In genomic region chr7:24896269-24896668, GRCm38 (mm10) we compare ENCODE assay signal across 34 mouse cellular contexts. TPM values are rescaled to one million over a fixed set of nuclear protein-coding genes. Genes with fewer than 3 reads are reported as not detected.
DNase-seq lines count a peak whose midpoint lies in the region; ATAC-seq and TF ChIP-seq lines count a peak whose summit lies in the region.
"Had no signal": no experiment of that assay in that cellular context is flagged by ENCODE, and none has a peak within 500 bp of the region (broad histone marks: within the 10 kb centered on the region; RNA-seq: fewer than 3 reads in every experiment).

No protein-coding gene starts in this region.

- TF ChIP-seq EP300 in liver, postnatal 0 days (IDR thresholded peaks at IDR 0.05; ENCODE audit: low read depth) = no peak
- no peak for TF ChIP-seq EP300 in CH12.LX (IDR thresholded peaks at IDR 0.05; ENCODE audit: low read length)

- 0 out of 2 replicates have a peak, but pooled peaks cover under 1% of the 10 kb centered on the region for H3K36me3 ChIP-seq in liver, postnatal 0 days (replicated peaks; ENCODE audit: insufficient read depth, low read length)
- peaks cover 16 to 26% of the 10 kb centered on the region in 2 experiments for H3K36me3 ChIP-seq in CH12.LX (replicated peaks in 1 of 2; ENCODE audit: control insufficient read depth in 1 of 2, insufficient read depth in 1 of 2, low read length in 1 of 2)
- H3K36me3 ChIP-seq in splenic B cell, adult 2 months (ENCODE audit: control insufficient read depth, insufficient read depth, low read length, poor library complexity, severe bottlenecking) = peaks cover 17% of the 10 kb centered on the region
- H3K36me3 ChIP-seq: embryonic facial prominence, embryonic 15.5 days; hindbrain, embryonic 12.5 days; hindbrain, embryonic 15.5 days; intestine, embryonic 15.5 days had no signal

- no peak overlapping the region for H3K4me2 ChIP-seq in liver, postnatal 0 days (ENCODE audit: low read depth, low read length)
- peak overlapping the region; percentile 5; the same call in 1 of the 2 replicates for H3K4me2 ChIP-seq in CH12.LX (ENCODE audit: insufficient read depth, low read depth, poor library complexity, severe bottlenecking)
- H3K4me2 ChIP-seq: embryonic facial prominence, embryonic 12.5 days; embryonic facial prominence, embryonic 15.5 days; heart, embryonic 11.5 days; hindbrain, embryonic 12.5 days; hindbrain, embryonic 15.5 days; intestine, embryonic 15.5 days had no signal

- in situ Hi-C loops in CH12.LX (cut with MboI; ENCODE audit: low pct_ligation_motif_present, low pct_unique_long_range_greater_than_20kb, low sequenced_read_pairs) = no loop called here

- peaks cover 12% of the 10 kb centered on the region for H3K79me2 ChIP-seq in CH12.LX (replicated peaks; ENCODE audit: control insufficient read depth, extremely low read depth, insufficient read depth, poor library complexity, severe bottlenecking)

- DNase-seq in liver, postnatal 0 days = no peak
- DNase-seq in liver = no peak
- peak; percentile 85 for DNase-seq in A20 (ENCODE audit: low read depth, low spot score)
- DNase-seq in CH12.LX (ENCODE audit: extremely low read depth) = peak; percentile 70
- peak; percentile 70 for DNase-seq in splenic B cell, adult 2 months (ENCODE audit: low read depth, low spot score)
- no peak for DNase-seq in gastrocnemius, postnatal 10 days
- DNase-seq in T-cell, adult 2 months (ENCODE audit: low spot score) = no peak
- DNase-seq: adrenal gland, adult 8-10 months; adrenal gland, postnatal 36 days; cerebellum, adult 11 months; cerebellum, adult 2 months; cerebellum, adult 9-11 months; cerebellum, postnatal 25 days; forebrain, postnatal 0 days; gastrocnemius, adult 2 months; gastrocnemius, postnatal 25 days had no signal

- 71% methylated on average over 8 of the region's 8 CpGs for WGBS in liver, postnatal 0 days (ENCODE audit: insufficient replicate concordance)

- no peak for TF ChIP-seq CTCF in liver, postnatal 0 days (IDR thresholded peaks at IDR 0.05; ENCODE audit: low read depth)
- TF ChIP-seq CTCF in CH12.LX (conservative IDR thresholded peaks at IDR 0.05 in 1 of 2, IDR thresholded peaks at IDR 0.05 in 1 of 2; ENCODE audit: low read depth in 2 of 2, low read length in 2 of 2) = no peak

- H3K27ac ChIP-seq in liver, postnatal 0 days (ENCODE audit: low read depth) = peak overlapping the region; percentile 67
- H3K27ac ChIP-seq in CH12.LX (ENCODE audit: insufficient read depth, low read depth) = peak overlapping the region; percentile 82
- H3K27ac ChIP-seq: embryonic facial prominence, embryonic 12.5 days; embryonic facial prominence, embryonic 15.5 days; gastrocnemius, adult 2 months; hindbrain, embryonic 12.5 days; hindbrain, embryonic 15.5 days; intestine, embryonic 15.5 days had no signal

- H3K9me3 ChIP-seq in liver, postnatal 0 days (ENCODE audit: low read length) = no peaks in the 10 kb centered on the region
- peaks cover 4% of the 10 kb centered on the region for H3K9me3 ChIP-seq in CH12.LX (replicated peaks; ENCODE audit: low read length)
- H3K9me3 ChIP-seq: embryonic facial prominence, embryonic 12.5 days; embryonic facial prominence, embryonic 15.5 days; G1E; hindbrain, embryonic 12.5 days; hindbrain, embryonic 15.5 days; intestine, embryonic 15.5 days had no signal

- H3K4me3 ChIP-seq in liver, postnatal 0 days (ENCODE audit: low read depth, low read length) = no peak overlapping the region
- H3K4me3 ChIP-seq in CH12.LX (replicated peaks in 1 of 3; ENCODE audit: low read depth in 2 of 3, low read length in 2 of 3, poor library complexity in 1 of 3) = no peak overlapping the region
- H3K4me3 ChIP-seq: embryonic facial prominence, embryonic 12.5 days; embryonic facial prominence, embryonic 15.5 days; gastrocnemius, adult 2 months; hindbrain, embryonic 12.5 days; hindbrain, embryonic 15.5 days; intestine, embryonic 15.5 days had no signal

- dilution Hi-C loops in CH12.LX (cut with MboI; ENCODE audit: extremely low pct_ligation_motif_present, extremely low pct_unique_long_range_greater_than_20kb, low sequenced_read_pairs) = no loop called here

- H3K27me3 ChIP-seq in liver, postnatal 0 days (ENCODE audit: insufficient read depth, low read length) = no peaks in the 10 kb centered on the region
- H3K27me3 ChIP-seq in CH12.LX (replicated peaks) = no peaks in the 10 kb centered on the region
- H3K27me3 ChIP-seq in splenic B cell, adult 2 months (ENCODE audit: control insufficient read depth, insufficient read depth, low read length, poor library complexity, severe bottlenecking) = no peaks in the 10 kb centered on the region
- H3K27me3 ChIP-seq: embryonic facial prominence, embryonic 12.5 days; embryonic facial prominence, embryonic 15.5 days; hindbrain, embryonic 12.5 days; hindbrain, embryonic 15.5 days; intestine, embryonic 15.5 days; Patski had no signal

- no peak for TF ChIP-seq RAD21 in CH12.LX (IDR thresholded peaks at IDR 0.05; ENCODE audit: low read depth, low read length)

- H3K9ac ChIP-seq in liver, postnatal 0 days (replicated peaks) = no peak overlapping the region
- H3K9ac ChIP-seq in CH12.LX (ENCODE audit: insufficient read depth, low read depth) = no peak overlapping the region
- H3K9ac ChIP-seq: embryonic facial prominence, embryonic 12.5 days; embryonic facial prominence, embryonic 15.5 days; forebrain, postnatal 0 days; hindbrain, embryonic 12.5 days; hindbrain, embryonic 15.5 days; intestine, embryonic 15.5 days had no signal

- no peak for TF ChIP-seq POLR2A in CH12.LX (IDR thresholded peaks at IDR 0.05; ENCODE audit: low read depth, low read length)

- H3K4me1 ChIP-seq in liver, postnatal 0 days (ENCODE audit: insufficient read depth) = 0 out of 2 replicates have a peak, but pooled peaks cover 2% of the 10 kb centered on the region
- H3K4me1 ChIP-seq in CH12.LX (ENCODE audit: control insufficient read depth in 1 of 2, insufficient read depth in 2 of 2) = peaks cover 14 to 64% of the 10 kb centered on the region in 2 experiments
- H3K4me1 ChIP-seq: embryonic facial prominence, embryonic 12.5 days; embryonic facial prominence, embryonic 15.5 days; hindbrain, embryonic 12.5 days; hindbrain, embryonic 15.5 days; intestine, embryonic 15.5 days had no signal

- no peak for ATAC-seq in liver, postnatal 0 days
- ATAC-seq: activated CD4-positive, CD25-positive, alpha-beta regulatory T cell, adult 4 months; forebrain, embryonic 14.5 days; forebrain, postnatal 0 days; intestine, embryonic 15.5 days; Patski had no signal

TF ChIP-seq in CH12.LX, 34 proteins besides CTCF, POLR2A, EP300 and RAD21 (continues in another document):
- TF ChIP-seq PAX5 (IDR thresholded peaks at IDR 0.05; ENCODE audit: low read length) = no peak
- TF ChIP-seq E2F4 (IDR thresholded peaks at IDR 0.05; ENCODE audit: insufficient replicate concordance, low read depth, low read length) = no peak
- no peak for TF ChIP-seq MXI1 (IDR thresholded peaks at IDR 0.05; ENCODE audit: low read depth, low read length)
- TF ChIP-seq GABPA (IDR thresholded peaks at IDR 0.05; ENCODE audit: insufficient replicate concordance, low read depth, low read length) = no peak
- no peak for TF ChIP-seq USF1 (IDR thresholded peaks at IDR 0.05; ENCODE audit: low read depth, low read length)
- TF ChIP-seq SIN3A (IDR thresholded peaks at IDR 0.05; ENCODE audit: low read length) = no peak
- TF ChIP-seq ZNF384 (IDR thresholded peaks at IDR 0.05; ENCODE audit: low read depth, low read length) = no peak
- TF ChIP-seq IRF4 (IDR thresholded peaks at IDR 0.05; ENCODE audit: low read depth, low read length) = no peak
- TF ChIP-seq RCOR1 (conservative IDR thresholded peaks at IDR 0.05; ENCODE audit: low read depth, low read length) = no peak
- TF ChIP-seq HCFC1 (IDR thresholded peaks at IDR 0.05; ENCODE audit: low read depth, low read length) = no peak
- TF ChIP-seq ELF1 (IDR thresholded peaks at IDR 0.05; ENCODE audit: low read depth, low read length) = no peak
- no peak for TF ChIP-seq CHD1 (IDR thresholded peaks at IDR 0.05; ENCODE audit: low read depth, low read length)
- TF ChIP-seq BHLHE40 (IDR thresholded peaks at IDR 0.05; ENCODE audit: low read depth, low read length) = no peak
- no peak for TF ChIP-seq JUND (conservative IDR thresholded peaks at IDR 0.05; ENCODE audit: low read depth, low read length)
- no peak for TF ChIP-seq ZC3H11A (IDR thresholded peaks at IDR 0.05; ENCODE audit: low read depth, low read length)
- no peak for TF ChIP-seq POLR2AphosphoS2 (IDR thresholded peaks at IDR 0.05; ENCODE audit: low read depth, low read length)
- TF ChIP-seq MEF2A (IDR thresholded peaks at IDR 0.05; ENCODE audit: borderline replicate concordance, low read depth, low read length) = no peak
- no peak for TF ChIP-seq KAT2A (IDR thresholded peaks at IDR 0.05; ENCODE audit: insufficient replicate concordance, low read length)

RNA-seq across cellular contexts. Expression of gene Cd79a, which starts 0.9 kb away (rescaled TPM):
- polyA plus RNA-seq in liver, postnatal 0 days (2015; fragmentation: Nextera tagmentation; extraction: Ambion mirVana) = 32.0 and 34.0 TPM in 2 replicates
- total RNA-seq in CH12.LX (2012; rRNA removed) = 71.3 and 75.2 TPM in 2 replicates
- 46.6 and 51.8 TPM in 2 replicates for total RNA-seq in CH12.LX (2014; rRNA removed)
- polyA plus RNA-seq in CH12.LX (2012; ENCODE audit: insufficient read length, low read depth) = 313 and 422 TPM in 2 replicates
- 1 to 10 TPM in 1 of 2 experiments, under 1 TPM in 1; 0.21 to 1.6 TPM for total RNA-seq in gastrocnemius, postnatal 10 days (2021)
- total RNA-seq: common myeloid progenitor, adult 5-6 weeks; gastrocnemius, adult 2 months; hematopoietic stem cell, adult 5-6 weeks had no signal
- polyA plus RNA-seq: forebrain, embryonic 14.5 days; heart, embryonic 14.5 days; Patski had no signal

RNA-seq across cellular contexts. Expression of gene Arhgef1, which starts 6.4 kb away (rescaled TPM):
- polyA plus RNA-seq in liver, postnatal 0 days (2015; fragmentation: Nextera tagmentation; extraction: Ambion mirVana) = 30.2 and 30.4 TPM in 2 replicates
- 37.8 and 40.2 TPM in 2 replicates for total RNA-seq in CH12.LX (2012; rRNA removed)
- 14.6 and 17.8 TPM in 2 replicates for total RNA-seq in CH12.LX (2014; rRNA removed)
- polyA plus RNA-seq in CH12.LX (2012; ENCODE audit: insufficient read length, low read depth) = 128 and 134 TPM in 2 replicates
- 10 to 100 TPM; 40.7 to 64.0 TPM for total RNA-seq in gastrocnemius, postnatal 10 days (2021)

RNA-seq across cellular contexts. Expression of gene Rps19, which starts 12.1 kb away (rescaled TPM):
- polyA plus RNA-seq in liver, postnatal 0 days (2015; fragmentation: Nextera tagmentation; extraction: Ambion mirVana) = 1,140 and 1,164 TPM in 2 replicates
- total RNA-seq in CH12.LX (2012; rRNA removed) (4,140 and 4,169 TPM in 2 replicates), CH12.LX (2014; rRNA removed) (2,094 and 2,149 TPM in 2 replicates)
- polyA plus RNA-seq in CH12.LX (2012; ENCODE audit: insufficient read length, low read depth) = 1,720 and 1,739 TPM in 2 replicates
- total RNA-seq in gastrocnemius, postnatal 10 days (2021) = 100 to 1,000 TPM; 680 to 704 TPM

RNA-seq across cellular contexts. Expression of gene Dmrtc2, which starts 26.4 kb away (rescaled TPM):
- polyA plus RNA-seq in liver, postnatal 0 days (2015; fragmentation: Nextera tagmentation; extraction: Ambion mirVana) = not detected in 2 replicates
- total RNA-seq in CH12.LX (2012; rRNA removed) = not detected in 2 replicates
- total RNA-seq in CH12.LX (2014; rRNA removed) = not detected in 2 replicates
- not detected in 2 replicates for polyA plus RNA-seq in CH12.LX (2012; ENCODE audit: insufficient read length, low read depth)
- not detected for total RNA-seq in gastrocnemius, postnatal 10 days (2021)
- total RNA-seq: adrenal gland, adult 8-10 months; adrenal gland, postnatal 36 days; common myeloid progenitor, adult 5-6 weeks; forebrain, postnatal 0 days; G1E; gastrocnemius, adult 2 months; gastrocnemius, postnatal 25 days; heart, adult 8-10 months; heart, postnatal 25 days; hematopoietic stem cell, adult 5-6 weeks had no signal
- polyA plus RNA-seq: activated CD4-positive, CD25-positive, alpha-beta regulatory T cell, adult 4 months; cerebellum, adult 2 months; embryonic facial prominence, embryonic 12.5 days; forebrain, embryonic 11.5 days; forebrain, embryonic 14.5 days; frontal cortex, adult 2 months; G1E; heart, embryonic 11.5 days; heart, embryonic 14.5 days; heart, postnatal 0 days; hindbrain, embryonic 12.5 days; intestine, embryonic 15.5 days; Patski had no signal

RNA-seq across cellular contexts. Expression of gene Lypd4, which starts 26.5 kb away (rescaled TPM):
- polyA plus RNA-seq in liver, postnatal 0 days (2015; fragmentation: Nextera tagmentation; extraction: Ambion mirVana) = not detected in 2 replicates
- total RNA-seq in CH12.LX (2012; rRNA removed) (not detected in 2 replicates), CH12.LX (2014; rRNA removed) (not detected in 2 replicates)
- polyA plus RNA-seq in CH12.LX (2012; ENCODE audit: insufficient read length, low read depth) = not detected in 2 replicates
- total RNA-seq in gastrocnemius, postnatal 10 days (2021) = not detected
- total RNA-seq: adrenal gland, adult 8-10 months; adrenal gland, postnatal 36 days; common myeloid progenitor, adult 5-6 weeks; forebrain, postnatal 0 days; gastrocnemius, adult 2 months; gastrocnemius, postnatal 25 days; heart, adult 8-10 months; heart, postnatal 25 days; hematopoietic stem cell, adult 5-6 weeks had no signal
- polyA plus RNA-seq: activated CD4-positive, CD25-positive, alpha-beta regulatory T cell, adult 4 months; cerebellum, adult 2 months; embryonic facial prominence, embryonic 12.5 days; embryonic facial prominence, embryonic 15.5 days; forebrain, embryonic 11.5 days; forebrain, embryonic 14.5 days; forebrain, postnatal 0 days; frontal cortex, adult 2 months; G1E; heart, embryonic 11.5 days; heart, embryonic 14.5 days; heart, postnatal 0 days; hindbrain, embryonic 12.5 days; hindbrain, embryonic 15.5 days; intestine, embryonic 15.5 days had no signal

Comparison
In these comparisons a context has a peak if more than half of its experiments do, and no peak if none do; other contexts are left out.
1. DNase-seq: peak in A20 (single experiment), CH12.LX (single experiment) and splenic B cell, adult 2 months (single experiment); none in liver, postnatal 0 days (single experiment), liver (single experiment), gastrocnemius, postnatal 10 days (single experiment) and T-cell, adult 2 months (single experiment).
2. RNA of gene Cd79a, which starts 0.9 kb away (total RNA-seq): 46.6 to 75.2 TPM in CH12.LX; 0.21 to 1.6 TPM in gastrocnemius, postnatal 10 days; every median in the first group is over 10 times any median in the second.